Mouse (Mus musculus) ovary, postnatal 10 days (tissue): ENCODE measurements around the gene Scn4a.
"Not testable (repeated sequence)": the region's sequence is repeated elsewhere in the genome, so short reads cannot be mapped to it uniquely, and the experiment has no call there.

Experiments used
- DNase-seq: peaks from one replicate; pipeline ENCODE4 v3.0.0; 2022; ENCODE audit warnings: low spot score

The Scn4a gene

DNA sequence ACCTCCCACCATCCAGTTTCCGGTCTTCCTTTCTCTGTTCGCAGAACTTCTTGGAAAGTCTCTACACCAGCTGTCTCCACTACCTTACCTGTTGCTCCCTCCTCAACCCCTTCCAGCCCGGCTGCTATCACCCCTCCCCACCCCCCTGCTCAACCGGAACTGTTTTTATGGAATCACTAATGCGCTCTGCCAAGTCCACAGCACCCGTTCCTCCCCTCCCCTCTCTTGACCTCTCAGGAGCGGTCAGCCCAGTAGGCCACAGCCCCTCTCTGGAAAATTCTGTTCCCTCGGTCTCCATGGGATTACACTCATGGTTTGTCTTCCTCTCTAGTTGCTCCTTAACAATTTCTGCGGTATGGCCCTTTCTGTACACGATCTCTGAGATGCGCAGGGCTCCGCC is at the start of gene Scn4a:
Scn4a (minus strand) TSS at position 101 of the 400 bp plus-strand sequence.
- DNase-seq = no peak

- no peak for DNase-seq
These were observed 45.4 kb upstream of the Scn4a start for GRCm38 (mm10) chr11:106398481-106398880.

DNA sequence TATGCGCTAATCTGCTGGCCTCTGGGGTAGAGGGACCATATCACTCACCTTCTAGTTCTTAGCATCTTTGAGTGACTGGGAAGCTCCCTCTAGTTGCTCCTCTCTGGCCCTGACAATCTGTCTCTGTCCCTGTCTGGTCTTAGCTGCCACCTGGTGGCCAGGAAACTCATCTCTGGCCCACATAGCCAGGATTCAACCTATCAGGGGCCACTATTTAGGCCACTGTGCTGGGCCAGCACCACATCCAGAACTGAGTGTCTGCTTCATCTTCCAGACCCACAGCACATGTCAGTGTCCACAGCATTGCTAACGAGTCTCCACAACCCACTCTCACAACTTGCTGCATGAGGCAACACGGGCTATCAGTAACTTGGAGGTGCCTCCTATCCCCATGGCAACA is 44.6 kb upstream of the Scn4a start:
- no peak for DNase-seq

- not testable (repeated sequence) for DNase-seq
These were observed 41.0 kb upstream of the Scn4a start for GRCm38 (mm10) chr11:106394055-106394454.

DNA sequence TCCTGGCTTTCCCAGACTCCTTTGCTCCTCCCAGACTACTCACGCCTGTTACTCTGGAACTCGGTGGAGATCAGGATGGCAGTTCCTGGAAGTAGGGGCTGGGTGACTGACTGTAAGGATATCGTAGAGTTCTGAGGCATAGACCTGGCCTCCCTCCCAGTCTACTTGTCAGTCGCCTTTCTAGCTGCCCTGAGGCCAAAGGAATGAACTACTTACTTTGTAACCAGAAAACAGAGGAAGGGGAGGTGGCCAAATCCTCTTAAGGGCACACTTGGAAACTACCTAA is 40.2 kb upstream of the Scn4a start:
- no peak for DNase-seq

DNA sequence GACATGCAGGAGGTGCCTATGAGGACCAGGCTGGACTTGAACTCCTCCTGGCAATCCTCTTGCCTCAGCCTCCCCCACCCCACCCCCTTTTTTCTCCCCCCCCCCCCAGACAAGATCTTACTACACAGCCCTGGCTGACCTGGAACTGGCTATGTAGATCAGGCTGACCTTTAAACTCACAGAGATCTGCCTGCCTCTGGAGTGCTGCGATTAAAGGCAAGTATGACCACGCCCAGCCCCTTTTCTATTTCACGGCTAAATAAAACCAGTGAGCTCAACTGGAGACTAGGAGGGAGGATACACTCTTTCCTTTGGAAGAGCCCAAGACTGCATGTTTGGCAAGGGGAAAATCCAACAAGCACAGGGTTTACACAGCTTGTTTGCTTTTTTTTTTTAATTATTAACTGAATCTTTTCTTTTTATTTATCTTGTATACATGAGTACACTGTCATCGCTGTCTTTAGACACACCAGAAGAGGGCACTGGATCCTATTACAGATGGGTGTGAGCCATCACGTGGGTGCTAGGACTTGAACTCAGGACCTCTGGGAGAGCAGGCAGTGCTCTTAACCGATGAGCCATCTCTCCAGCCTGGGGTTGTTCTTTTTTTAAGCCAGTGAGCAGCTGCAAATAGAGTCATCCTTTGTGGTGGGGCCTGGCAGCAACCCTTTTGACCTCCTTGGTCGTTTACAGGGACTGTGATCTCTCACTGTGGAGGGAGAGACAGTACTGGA is 39.7 kb upstream of the Scn4a start:
- no peak for DNase-seq

GRCm38 (mm10) chr11:106391546-106392188 is 38.6 kb upstream of the Scn4a start:
- DNase-seq = no peak

- no peak for DNase-seq
These were observed 37.7 kb upstream of the Scn4a start for GRCm38 (mm10) chr11:106390757-106391156.

DNA sequence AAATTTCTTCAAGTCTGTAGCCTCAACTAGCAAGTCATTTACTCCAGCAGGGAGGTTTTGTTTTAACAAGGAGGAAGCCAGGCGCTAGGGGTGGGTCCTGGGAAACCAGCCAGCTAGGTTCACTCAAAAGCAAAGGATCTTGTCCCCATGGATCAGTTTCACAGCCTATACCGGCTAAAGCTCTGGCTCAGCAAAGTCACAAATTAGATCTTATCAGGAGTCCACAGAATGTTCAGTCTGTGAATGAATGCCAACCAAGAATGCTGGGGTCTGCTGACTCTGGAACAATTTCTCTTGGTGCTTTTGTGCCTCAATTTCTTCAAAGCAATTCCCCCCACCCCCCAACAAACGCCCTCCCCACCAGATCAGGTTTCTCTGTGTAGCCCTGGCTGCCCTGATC is 36.5 kb upstream of the Scn4a start:
- no peak for DNase-seq

DNA sequence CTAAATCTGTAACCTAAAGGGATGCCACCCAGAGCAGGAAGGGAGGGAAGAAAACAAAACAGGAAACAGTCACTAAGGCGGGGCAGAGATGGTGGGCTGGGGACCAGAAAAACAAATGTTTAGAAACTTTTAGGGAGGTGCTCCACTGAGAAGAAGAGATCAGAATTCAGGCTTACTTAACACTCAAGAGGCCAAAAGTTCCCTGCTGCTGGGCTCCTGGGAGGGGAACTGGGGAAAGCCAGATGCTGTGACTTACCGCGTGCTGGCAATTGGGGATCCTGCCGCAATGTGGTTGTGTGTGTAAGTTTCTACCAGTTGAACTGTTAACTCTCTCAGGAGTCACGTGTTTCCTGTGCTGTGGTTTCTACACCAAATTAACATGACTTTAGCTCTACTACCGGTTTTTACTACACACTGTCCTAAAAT is 34.7 kb upstream of the Scn4a start, which contains the start of gene Icam2:
Icam2 (minus strand) TSS at position 285 of the 426 bp plus-strand sequence.
- DNase-seq = no peak

- no peak for DNase-seq
These were observed 33.9 kb upstream of the Scn4a start for GRCm38 (mm10) chr11:106387020-106387419.

- DNase-seq = no peak
These were observed 33.3 kb upstream of the Scn4a start for GRCm38 (mm10) chr11:106386409-106386808.

DNA sequence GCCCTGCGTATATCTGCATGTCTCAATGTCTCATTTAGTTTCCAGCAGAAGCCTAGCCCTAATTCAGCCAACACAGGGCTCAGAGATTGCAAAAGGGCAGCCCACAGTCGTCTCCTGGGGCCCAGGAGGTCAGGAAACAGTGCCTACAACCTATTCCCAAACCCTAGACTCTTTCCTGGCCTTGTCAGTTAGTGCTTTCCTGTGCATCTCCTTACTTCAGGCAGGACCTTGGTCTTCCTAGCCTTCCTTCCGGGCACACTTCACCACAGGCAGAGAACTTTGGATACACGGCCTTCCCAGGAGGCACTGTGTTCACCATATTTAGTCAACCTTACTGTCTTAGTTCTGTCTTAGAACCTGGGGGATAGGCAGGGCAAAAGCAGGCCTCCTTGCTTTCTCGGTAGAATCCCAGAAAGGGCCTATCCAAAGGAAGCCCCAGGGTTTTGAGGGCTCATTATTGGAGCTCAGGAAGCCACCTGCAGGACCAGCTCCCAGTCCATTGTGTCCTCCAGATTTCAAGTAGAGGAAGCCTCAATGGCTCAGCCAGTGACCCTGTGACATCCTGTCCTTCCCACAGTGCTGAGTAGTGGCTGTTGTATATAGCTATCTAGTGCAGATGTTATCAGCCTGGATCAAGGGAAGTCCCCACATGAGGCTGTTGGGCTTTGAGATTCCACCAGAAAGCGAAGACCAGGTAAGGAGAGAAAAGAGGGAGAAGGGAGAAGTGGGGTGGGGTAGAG is 30.1 kb upstream of the Scn4a start:
- DNase-seq = no peak

DNA sequence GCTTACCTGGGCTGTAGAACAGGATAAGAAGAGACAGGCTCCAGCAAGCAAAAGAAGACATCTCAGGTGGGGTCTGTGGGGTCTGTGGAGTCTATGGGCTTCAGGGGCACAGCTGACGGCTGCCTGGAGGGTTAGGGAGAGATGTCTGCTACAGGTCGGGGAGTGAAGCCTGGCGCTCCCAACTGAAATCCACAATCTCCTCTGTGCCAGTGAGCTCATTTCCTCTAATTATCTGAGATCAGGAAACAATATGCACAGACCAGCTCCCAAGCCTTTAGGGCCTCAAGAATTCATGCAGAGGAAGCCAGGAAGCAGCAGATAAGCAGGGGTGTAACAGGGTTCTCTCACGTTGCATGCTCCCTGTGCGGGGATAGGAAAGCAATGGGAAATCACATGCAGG is 29.3 kb upstream of the Scn4a start:
- DNase-seq = no peak

GRCm38 (mm10) chr11:106381883-106382282 is 28.8 kb upstream of the Scn4a start:
- no peak for DNase-seq

DNA sequence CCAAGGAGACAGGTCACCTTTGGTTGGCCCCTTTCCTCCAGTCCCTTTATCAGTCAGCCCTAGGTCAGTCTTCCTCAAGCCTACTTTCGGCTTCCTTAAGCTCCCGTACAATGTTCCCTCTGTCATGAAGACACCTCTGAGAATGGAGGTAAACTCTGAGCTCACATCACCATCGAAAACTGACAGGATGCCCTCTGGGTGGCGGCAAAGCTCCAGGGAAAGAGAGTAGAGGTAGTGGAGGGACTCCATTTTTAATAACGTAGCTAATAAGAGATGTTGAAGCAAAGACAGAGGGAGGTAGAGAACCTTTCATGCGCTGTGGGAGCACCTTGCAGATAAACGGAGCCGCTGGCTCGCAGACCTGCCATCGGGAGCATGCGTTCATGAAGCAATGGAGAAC is 27.9 kb upstream of the Scn4a start:
- DNase-seq = no peak

- DNase-seq = no peak
These were observed 21.9 kb upstream of the Scn4a start for GRCm38 (mm10) chr11:106374979-106375378.

DNA sequence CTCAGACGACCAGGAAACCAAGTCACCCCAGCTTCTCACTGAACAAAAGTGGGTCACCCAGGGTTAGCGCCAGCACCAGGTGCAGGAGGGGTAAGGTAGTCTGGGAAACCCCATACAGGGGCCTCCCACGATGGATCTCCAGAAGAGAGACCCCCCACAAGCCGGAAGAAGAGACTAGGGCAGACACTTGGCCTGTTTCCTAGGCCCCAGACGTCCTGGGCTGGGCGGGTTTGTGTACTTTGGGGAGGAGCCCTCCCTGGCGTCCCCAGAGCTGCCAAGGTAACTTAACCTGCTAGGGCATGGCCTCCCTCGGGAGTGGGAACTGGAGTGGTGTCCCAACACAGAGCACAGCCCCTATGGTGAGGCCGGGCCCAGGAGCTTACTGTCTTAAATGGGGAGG is 21.5 kb upstream of the Scn4a start:
- DNase-seq = no peak

DNA sequence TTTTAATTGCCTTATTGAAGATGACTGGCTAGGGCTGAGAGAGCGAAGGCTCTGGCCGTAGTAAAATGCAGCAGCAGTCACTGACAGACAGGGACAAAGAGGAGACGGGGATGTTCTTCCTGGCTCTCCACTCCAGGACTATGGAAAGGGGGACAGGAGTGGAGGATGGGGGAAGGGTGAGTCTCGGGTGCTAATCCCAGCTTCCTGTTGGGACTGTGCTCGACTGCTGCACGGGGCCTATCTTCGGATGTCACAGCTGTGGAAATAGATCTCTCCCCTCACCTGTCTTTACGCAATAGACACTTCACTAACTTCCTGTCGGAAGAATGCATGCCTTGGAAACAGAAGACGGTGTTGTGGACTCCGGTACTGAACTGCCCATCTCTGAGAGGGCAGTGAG is 20.9 kb upstream of the Scn4a start:
- DNase-seq = no peak

- DNase-seq = peak; percentile 71
These were observed 13.2 kb upstream of the Scn4a start for GRCm38 (mm10) chr11:106366316-106366715.

- DNase-seq = no peak
These were observed 12.3 kb upstream of the Scn4a start, which contains the start of gene Prr29 for GRCm38 (mm10) chr11:106365366-106365765. Gene Prr29, plus strand, starts transcription at chr11:106365472.

DNA sequence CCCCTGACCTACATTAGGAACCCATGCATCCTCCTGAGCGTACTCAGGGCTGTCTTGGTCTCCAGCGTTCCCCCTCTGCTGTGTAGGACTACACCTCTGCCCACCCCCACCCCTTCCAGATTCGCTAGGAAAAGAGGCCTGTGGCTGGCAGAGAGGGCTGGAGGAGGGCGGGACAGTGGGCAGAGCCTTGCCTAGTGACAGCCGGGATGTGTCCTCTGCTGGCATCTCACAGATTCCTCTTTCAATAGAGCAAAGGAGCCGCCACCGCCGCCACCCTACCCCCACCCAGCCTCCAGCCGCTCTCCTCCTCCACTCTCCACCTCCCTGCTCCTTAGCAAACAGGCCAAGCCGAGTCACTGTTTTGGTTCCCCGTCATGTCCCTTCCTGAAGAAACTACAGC is 11.6 kb upstream of the Scn4a start:
- no peak for DNase-seq

- no peak for DNase-seq
These were observed 6.3 kb upstream of the Scn4a start for GRCm38 (mm10) chr11:106359350-106359749.
